Mouse (Mus musculus) embryonic fibroblast, embryonic 13.5 days (primary cell): ENCODE data around the gene Rbbp8nl.

Experiments
- CTCF ChIP-seq: IDR thresholded peaks from 2 replicates; pipeline ENCODE4 v1.5.1; 2011; ENCODE audit warnings: mild to moderate bottlenecking, control low read depth, low read length, moderate library complexity, borderline replicate concordance; ENCODE audit not compliant: insufficient read depth
- POLR2A ChIP-seq: IDR thresholded peaks from 2 replicates; pipeline ENCODE4 v1.6.1; 2011; ENCODE audit warnings: low read depth, mild to moderate bottlenecking, control low read depth, low read length, moderate library complexity

- TF ChIP-seq CTCF (no peak), POLR2A (no peak)
Measured at GRCm38 (mm10) chr2:180251838-180252237, 37.8 kb downstream of the Rbbp8nl start.
